Mouse (Mus musculus): ENCODE results near the gene Psmc2.

Psmc2 gene

GRCm38 (mm10) chr5:21803691-21804188 is 18.7 kb downstream of the Psmc2 start:
- DNase-seq (ENCODE audit: low spot score in 2 of 2), result no peak

- DNase-seq (ENCODE audit: low spot score in 2 of 2), result no peak
Measured at GRCm38 (mm10) chr5:21804837-21805236, 19.8 kb downstream of the Psmc2 start.

GRCm38 (mm10) chr5:21810924-21811323 is 25.8 kb downstream of the Psmc2 start:
- DNase-seq (ENCODE audit: low spot score in 2 of 2), result no peak

- peak in 1 of 2 experiments; percentile 20 for DNase-seq (ENCODE audit: low spot score in 2 of 2)
Measured at GRCm38 (mm10) chr5:21813994-21814393, 28.9 kb downstream of the Psmc2 start.

GRCm38 (mm10) chr5:21826370-21826769 is 41.3 kb downstream of the Psmc2 start:
- DNase-seq (ENCODE audit: low spot score in 2 of 2), result no peak

GRCm38 (mm10) chr5:21827643-21828042 is 42.6 kb downstream of the Psmc2 start:
- DNase-seq (ENCODE audit: low spot score in 2 of 2), result no peak

- DNase-seq (ENCODE audit: low spot score in 2 of 2), result peak in 1 of 2 experiments; percentile 13
Measured at GRCm38 (mm10) chr5:21828855-21829254, 43.8 kb downstream of the Psmc2 start.

GRCm38 (mm10) chr5:21831761-21832160 is 46.7 kb downstream of the Psmc2 start:
- DNase-seq (ENCODE audit: low spot score in 2 of 2), result no peak

- DNase-seq (ENCODE audit: low spot score in 2 of 2), result no peak
Measured at GRCm38 (mm10) chr5:21844676-21845075, 59.6 kb downstream of the Psmc2 start.

- DNase-seq (ENCODE audit: low spot score in 2 of 2), result no peak
Measured at GRCm38 (mm10) chr5:21846616-21847290, 61.7 kb downstream of the Psmc2 start.

GRCm38 (mm10) chr5:21847438-21847837 is 62.4 kb downstream of the Psmc2 start:
- no peak for DNase-seq (ENCODE audit: low spot score in 2 of 2)

- DNase-seq (ENCODE audit: low spot score in 2 of 2), result no peak
Measured at GRCm38 (mm10) chr5:21851679-21852340, 66.7 kb downstream of the Psmc2 start.

Data from frontal cortex, postnatal 10 days (tissue).